Mouse (Mus musculus): ENCODE results near the gene Mast4.

- TF ChIP-seq POLR2A (IDR thresholded peaks at IDR 0.05; ENCODE audit: low read depth, low read length) (no peak), CTCF (IDR thresholded peaks at IDR 0.05; ENCODE audit: borderline replicate concordance, insufficient read depth, low read length) (no peak)
Observed at GRCm38 (mm10) chr13:102767110-102767509, 567.2 kb downstream of the Mast4 start.
